Mouse (Mus musculus): Measurements from ENCODE around the gene Nedd1.

- TF ChIP-seq CTCF (IDR thresholded peaks at IDR 0.05; ENCODE audit: low read depth, low read length) (no peak), POLR2A (IDR thresholded peaks at IDR 0.05; ENCODE audit: insufficient read depth, low read length) (no peak)
These were observed 74.5 kb downstream of the Nedd1 start for GRCm38 (mm10) chr10:92647691-92648090.

Measured in ES-Bruce4 (cell line).